8 mouse cellular contexts compared by ENCODE assay signal in genomic region chr12:86887381-86888129, GRCm38 (mm10). TPM values are rescaled to one million over a fixed set of nuclear protein-coding genes. Genes with fewer than 3 reads are reported as not detected.
DNase-seq lines count a peak whose midpoint lies in the region; ATAC-seq lines count a peak whose summit lies in the region.

No protein-coding gene starts in this region.

- no peaks in the 10 kb centered on the region for H3K27me3 ChIP-seq in forebrain, embryonic 15.5 days
- H3K27me3 ChIP-seq in liver, embryonic 15.5 days: peaks cover 97% of the 10 kb centered on the region

- H3K27ac ChIP-seq in forebrain, embryonic 15.5 days (replicated peaks): peak overlapping the region; percentile 100
- H3K27ac ChIP-seq in liver, embryonic 15.5 days (replicated peaks): peak overlapping the region; percentile 88

- peak; percentile 72 for DNase-seq in heart, adult 11 months
- no peak for DNase-seq in heart, adult 8-10 months (ENCODE audit: low spot score)
- peak; percentile 37 for DNase-seq in 416B (ENCODE audit: low read depth)
- no peak for DNase-seq in adrenal gland, adult (ENCODE audit: inconsistent age in 2 of 2, low spot score in 1 of 2)
- DNase-seq in layer of hippocampus, postnatal 14 days (ENCODE audit: low spot score in 2 of 2): no peak

- ATAC-seq in forebrain, embryonic 15.5 days (replicated peaks): no peak
- no peak for ATAC-seq in liver, embryonic 15.5 days (ENCODE audit: insufficient read depth)
- no peak for ATAC-seq in frontal cortex, adult (ENCODE audit: low TSS enrichment)

- 36% methylated on average over 14 of the region's 14 CpGs for WGBS in forebrain, embryonic 15.5 days
- WGBS in liver, embryonic 15.5 days (ENCODE audit: insufficient replicate concordance): 30% methylated on average over 14 of the region's 14 CpGs

- H3K36me3 ChIP-seq in forebrain, embryonic 15.5 days: no peaks in the 10 kb centered on the region
- no peaks in the 10 kb centered on the region for H3K36me3 ChIP-seq in liver, embryonic 15.5 days (replicated peaks)

- H3K9ac ChIP-seq in forebrain, embryonic 15.5 days (replicated peaks): peak overlapping the region; percentile 52
- H3K9ac ChIP-seq in liver, embryonic 15.5 days: 0 out of 2 replicates have a peak overlapping the region, but pooled peaks have one; percentile 19

- peaks cover 76% of the 10 kb centered on the region for H3K4me1 ChIP-seq in forebrain, embryonic 15.5 days
- H3K4me1 ChIP-seq in liver, embryonic 15.5 days (replicated peaks): peaks cover 76% of the 10 kb centered on the region

- peak overlapping the region; percentile 33; the same call in 1 of the 2 replicates for H3K4me3 ChIP-seq in forebrain, embryonic 15.5 days
- H3K4me3 ChIP-seq in liver, embryonic 15.5 days (replicated peaks): peak overlapping the region; percentile 48

- peak overlapping the region; percentile 57 for H3K4me2 ChIP-seq in forebrain, embryonic 15.5 days (replicated peaks)
- peak overlapping the region; percentile 72 for H3K4me2 ChIP-seq in liver, embryonic 15.5 days

- H3K9me3 ChIP-seq in forebrain, embryonic 15.5 days: no peaks in the 10 kb centered on the region
- no peaks in the 10 kb centered on the region for H3K9me3 ChIP-seq in liver, embryonic 15.5 days (replicated peaks)

RNA-seq across cellular contexts. Expression of gene Irf2bpl, which starts 3.0 kb away (rescaled TPM):
- total RNA-seq in heart, adult 8-10 months (2022): 10 to 100 TPM; 26.2 to 30.4 (median 27.8) TPM
- polyA plus RNA-seq in forebrain, embryonic 15.5 days (2015; fragmentation: Nextera tagmentation; extraction: Ambion mirVana): 94.9 and 95.8 TPM in 2 replicates
- polyA plus RNA-seq in liver, embryonic 15.5 days (2015; fragmentation: Nextera tagmentation; extraction: Ambion mirVana): 2.8 and 3.1 TPM in 2 replicates
- 10 to 100 TPM; 64.9 to 65.1 TPM for total RNA-seq in layer of hippocampus, postnatal 14 days (2021)

RNA-seq across cellular contexts. Expression of gene Cipc, which starts 59.3 kb away (rescaled TPM):
- 10 to 100 TPM; 42.4 to 53.8 (median 48.3) TPM for total RNA-seq in heart, adult 8-10 months (2022)
- polyA plus RNA-seq in forebrain, embryonic 15.5 days (2015; fragmentation: Nextera tagmentation; extraction: Ambion mirVana): 53.6 and 55.3 TPM in 2 replicates
- polyA plus RNA-seq in liver, embryonic 15.5 days (2015; fragmentation: Nextera tagmentation; extraction: Ambion mirVana): 7.8 and 8.2 TPM in 2 replicates
- total RNA-seq in layer of hippocampus, postnatal 14 days (2021): 10 to 100 TPM; 60.4 to 63.6 TPM

Comparison
In these comparisons a context has a peak if more than half of its experiments do, and no peak if none do; other contexts are left out.
1. DNase-seq: peak in heart, adult 11 months (single experiment) and 416B (single experiment); none in heart, adult 8-10 months (single experiment), adrenal gland, adult (0 of 2) and layer of hippocampus, postnatal 14 days (0 of 2).